Mouse (Mus musculus) thymus, postnatal 36 days (tissue): ENCODE measurements around the gene Myom1.

Experiments used
- DNase-seq, 2 experiments: peaks; one replicate each; pipeline ENCODE4 v3.0.0; 2022; ENCODE audit warnings: mixed read lengths in 2 of 2

Gene Myom1

GRCm38 (mm10) chr17:71002081-71002743 is at the start of gene Myom1:
Gene Myom1 (plus strand): TSS chr17:71002633.
- DNase-seq: peak; percentile 98 to 99

GRCm38 (mm10) chr17:70963546-70963945 is 38.9 kb upstream of the Myom1 start:
- DNase-seq: peak; percentile 81 to 89

GRCm38 (mm10) chr17:70965281-70965680 is 37.2 kb upstream of the Myom1 start:
- no peak for DNase-seq

- DNase-seq: no peak
Observed at GRCm38 (mm10) chr17:70966126-70966525, 36.3 kb upstream of the Myom1 start.

GRCm38 (mm10) chr17:70967191-70967590 is 35.2 kb upstream of the Myom1 start:
- DNase-seq: no peak

- no peak for DNase-seq
Observed at GRCm38 (mm10) chr17:70967646-70968045, 34.8 kb upstream of the Myom1 start.

- DNase-seq: no peak
Observed at GRCm38 (mm10) chr17:70968606-70969191, 33.7 kb upstream of the Myom1 start.

- no peak for DNase-seq
Observed at GRCm38 (mm10) chr17:70971206-70971605, 31.2 kb upstream of the Myom1 start.

GRCm38 (mm10) chr17:70973398-70973797 is 29.0 kb upstream of the Myom1 start:
- DNase-seq: peak in 1 of 2 experiments; percentile 13

- DNase-seq: peak; percentile 21 to 53
Observed at GRCm38 (mm10) chr17:70974065-70974464, 28.4 kb upstream of the Myom1 start.

- peak in 1 of 2 experiments; percentile 16 for DNase-seq
Observed at GRCm38 (mm10) chr17:70977799-70978198, 24.6 kb upstream of the Myom1 start.

- DNase-seq: no peak
Observed at GRCm38 (mm10) chr17:70979345-70980223, 22.8 kb upstream of the Myom1 start.

- DNase-seq: no peak
Observed at GRCm38 (mm10) chr17:70985501-70986354, 16.7 kb upstream of the Myom1 start.

- DNase-seq: no peak
Observed at GRCm38 (mm10) chr17:70986355-70986740, 16.1 kb upstream of the Myom1 start.

GRCm38 (mm10) chr17:70986831-70987660 is 15.4 kb upstream of the Myom1 start:
- DNase-seq: no peak

GRCm38 (mm10) chr17:70988337-70988767 is 14.1 kb upstream of the Myom1 start:
- no peak for DNase-seq

GRCm38 (mm10) chr17:70989430-70989829 is 13.0 kb upstream of the Myom1 start:
- DNase-seq: no peak

GRCm38 (mm10) chr17:70989991-70990390 is 12.4 kb upstream of the Myom1 start:
- DNase-seq: peak in 1 of 2 experiments; percentile 50

- DNase-seq: peak; percentile 85 to 87
Observed at GRCm38 (mm10) chr17:70990403-70991303, 11.8 kb upstream of the Myom1 start.
